Mouse (Mus musculus): ENCODE results near the gene Tnfsf8. TPM values are rescaled to one million over a fixed set of nuclear protein-coding genes. Genes with fewer than 3 reads are reported as not detected.

Gene Tnfsf8
- polyA plus RNA-seq, 1 experiment: 0.03 TPM

GRCm38 (mm10) chr4:63823136-63823535 is 38.0 kb downstream of the Tnfsf8 start:
- H3K4me3 ChIP-seq (replicated peaks; ENCODE audit: insufficient read depth, low read depth, low read length): no peak overlapping the region
- TF ChIP-seq POLR2A (IDR thresholded peaks at IDR 0.05; ENCODE audit: borderline replicate concordance, insufficient read depth, low read length) (no peak), CTCF (IDR thresholded peaks at IDR 0.05; ENCODE audit: borderline replicate concordance, insufficient read depth, low read depth, low read length) (no peak)
- no peaks in the 10 kb centered on the region for H3K4me1 ChIP-seq (ENCODE audit: control insufficient read depth, insufficient read depth, low read length)
- 79% methylated on average over 4 of the region's 4 CpGs for WGBS
- H3K27ac ChIP-seq (ENCODE audit: insufficient read depth, low read length): no peak overlapping the region
- no peak for DNase-seq
- no peaks in the 10 kb centered on the region for H3K27me3 ChIP-seq (ENCODE audit: control insufficient read depth, insufficient read depth, low read length)

- Histone ChIP-seq H3K27ac (ENCODE audit: insufficient read depth, low read length) (no peak overlapping the region), H3K4me1 (ENCODE audit: control insufficient read depth, insufficient read depth, low read length) (no peaks in the 10 kb centered on the region), H3K4me3 (replicated peaks; ENCODE audit: insufficient read depth, low read depth, low read length) (no peak overlapping the region), H3K27me3 (ENCODE audit: control insufficient read depth, insufficient read depth, low read length) (no peaks in the 10 kb centered on the region)
- TF ChIP-seq POLR2A (IDR thresholded peaks at IDR 0.05; ENCODE audit: borderline replicate concordance, insufficient read depth, low read length) (no peak), CTCF (IDR thresholded peaks at IDR 0.05; ENCODE audit: borderline replicate concordance, insufficient read depth, low read depth, low read length) (no peak)
- DNase-seq: no peak
Measured at GRCm38 (mm10) chr4:63817505-63817904, 43.6 kb downstream of the Tnfsf8 start.

DNA sequence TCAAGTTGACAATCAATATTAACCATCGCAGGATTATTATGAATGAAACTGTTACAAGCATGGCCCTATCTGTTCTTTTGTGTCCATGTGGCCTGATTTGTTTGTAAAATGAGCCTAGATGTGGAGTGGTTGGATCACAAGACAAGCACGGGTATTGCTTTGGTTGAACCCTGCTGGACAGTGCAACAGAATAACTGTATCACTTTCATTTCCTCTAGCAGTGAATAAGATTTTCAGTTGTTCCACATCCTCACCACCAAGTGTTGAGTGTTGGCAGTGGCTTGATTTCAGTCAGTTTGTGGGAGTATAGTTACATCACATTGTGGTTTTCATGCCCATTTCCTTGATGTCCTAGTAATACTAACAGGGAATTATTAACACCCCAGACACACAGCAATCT is 45.5 kb downstream of the Tnfsf8 start:
- Histone ChIP-seq H3K4me3 (replicated peaks; ENCODE audit: insufficient read depth, low read depth, low read length) (no peak overlapping the region), H3K27me3 (ENCODE audit: control insufficient read depth, insufficient read depth, low read length) (no peaks in the 10 kb centered on the region), H3K4me1 (ENCODE audit: control insufficient read depth, insufficient read depth, low read length) (no peaks in the 10 kb centered on the region), H3K27ac (ENCODE audit: insufficient read depth, low read length) (no peak overlapping the region)
- 95% methylated on average over 2 of the region's 2 CpGs for WGBS
- no peak for TF ChIP-seq POLR2A (IDR thresholded peaks at IDR 0.05; ENCODE audit: borderline replicate concordance, insufficient read depth, low read length)
- no peak for TF ChIP-seq CTCF (IDR thresholded peaks at IDR 0.05; ENCODE audit: borderline replicate concordance, insufficient read depth, low read depth, low read length)
- no peak for DNase-seq

- WGBS: 71% methylated on average over 1 of the region's 1 CpGs
- Histone ChIP-seq H3K27ac (ENCODE audit: insufficient read depth, low read length) (no peak overlapping the region), H3K4me3 (replicated peaks; ENCODE audit: insufficient read depth, low read depth, low read length) (no peak overlapping the region), H3K4me1 (ENCODE audit: control insufficient read depth, insufficient read depth, low read length) (no peaks in the 10 kb centered on the region), H3K27me3 (ENCODE audit: control insufficient read depth, insufficient read depth, low read length) (no peaks in the 10 kb centered on the region)
- TF ChIP-seq POLR2A (IDR thresholded peaks at IDR 0.05; ENCODE audit: borderline replicate concordance, insufficient read depth, low read length) (no peak), CTCF (IDR thresholded peaks at IDR 0.05; ENCODE audit: borderline replicate concordance, insufficient read depth, low read depth, low read length) (no peak)
- no peak for DNase-seq
Measured at GRCm38 (mm10) chr4:63798083-63798482, 63.1 kb downstream of the Tnfsf8 start.

GRCm38 (mm10) chr4:63796527-63796926 is 64.6 kb downstream of the Tnfsf8 start:
- no peak for DNase-seq
- no peak overlapping the region for H3K4me3 ChIP-seq (replicated peaks; ENCODE audit: insufficient read depth, low read depth, low read length)
- WGBS: 93% methylated on average over 1 of the region's 1 CpGs

DNA sequence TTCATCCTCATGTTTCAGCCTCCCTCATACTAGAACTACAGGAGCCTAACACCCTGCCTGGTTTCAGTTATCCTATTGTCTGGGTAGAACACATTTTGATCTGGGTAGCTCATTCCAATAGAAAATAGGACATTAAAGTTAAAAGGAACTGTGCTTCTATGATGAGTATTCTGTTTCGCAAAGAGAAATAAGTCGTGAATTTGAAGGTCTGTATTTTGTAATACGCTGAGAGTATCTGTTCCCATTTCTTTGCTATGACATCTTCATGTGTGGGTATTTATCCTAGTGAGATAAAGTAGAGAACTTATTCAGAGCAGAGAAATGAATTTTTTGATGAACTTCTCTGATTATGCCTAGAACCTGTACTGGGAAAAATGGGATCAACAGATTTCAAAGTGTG is 68.8 kb downstream of the Tnfsf8 start:
- Histone ChIP-seq H3K27me3 (ENCODE audit: control insufficient read depth, insufficient read depth, low read length) (no peaks in the 10 kb centered on the region), H3K4me3 (replicated peaks; ENCODE audit: insufficient read depth, low read depth, low read length) (no peak overlapping the region), H3K4me1 (ENCODE audit: control insufficient read depth, insufficient read depth, low read length) (no peaks in the 10 kb centered on the region), H3K27ac (ENCODE audit: insufficient read depth, low read length) (no peak overlapping the region)
- DNase-seq: no peak
- no peak for TF ChIP-seq CTCF (IDR thresholded peaks at IDR 0.05; ENCODE audit: borderline replicate concordance, insufficient read depth, low read depth, low read length)
- TF ChIP-seq POLR2A (IDR thresholded peaks at IDR 0.05; ENCODE audit: borderline replicate concordance, insufficient read depth, low read length): no peak
- 99% methylated on average over 3 of the region's 3 CpGs for WGBS

More at GRCm38 (mm10) chr4:63796527-63796926, 64.6 kb downstream of the Tnfsf8 start:
- Histone ChIP-seq H3K4me1 (ENCODE audit: control insufficient read depth, insufficient read depth, low read length) (no peaks in the 10 kb centered on the region), H3K27me3 (ENCODE audit: control insufficient read depth, insufficient read depth, low read length) (no peaks in the 10 kb centered on the region), H3K27ac (ENCODE audit: insufficient read depth, low read length) (no peak overlapping the region)
- no peak for TF ChIP-seq POLR2A (IDR thresholded peaks at IDR 0.05; ENCODE audit: borderline replicate concordance, insufficient read depth, low read length)

GRCm38 (mm10) chr4:63785466-63785865 is 75.7 kb downstream of the Tnfsf8 start:
- no peak for DNase-seq
- Histone ChIP-seq H3K27ac (ENCODE audit: insufficient read depth, low read length) (no peak overlapping the region), H3K4me3 (replicated peaks; ENCODE audit: insufficient read depth, low read depth, low read length) (no peak overlapping the region), H3K4me1 (ENCODE audit: control insufficient read depth, insufficient read depth, low read length) (no peaks in the 10 kb centered on the region), H3K27me3 (ENCODE audit: control insufficient read depth, insufficient read depth, low read length) (no peaks in the 10 kb centered on the region)
- no peak for TF ChIP-seq POLR2A (IDR thresholded peaks at IDR 0.05; ENCODE audit: borderline replicate concordance, insufficient read depth, low read length)
- TF ChIP-seq CTCF (IDR thresholded peaks at IDR 0.05; ENCODE audit: borderline replicate concordance, insufficient read depth, low read depth, low read length): no peak
- 84% methylated on average over 2 of the region's 2 CpGs for WGBS

GRCm38 (mm10) chr4:63783826-63784225 is 77.3 kb downstream of the Tnfsf8 start:
- Histone ChIP-seq H3K27me3 (ENCODE audit: control insufficient read depth, insufficient read depth, low read length) (no peaks in the 10 kb centered on the region), H3K27ac (ENCODE audit: insufficient read depth, low read length) (no peak overlapping the region), H3K4me1 (ENCODE audit: control insufficient read depth, insufficient read depth, low read length) (no peaks in the 10 kb centered on the region), H3K4me3 (replicated peaks; ENCODE audit: insufficient read depth, low read depth, low read length) (no peak overlapping the region)
- no peak for TF ChIP-seq CTCF (IDR thresholded peaks at IDR 0.05; ENCODE audit: borderline replicate concordance, insufficient read depth, low read depth, low read length)
- TF ChIP-seq POLR2A (IDR thresholded peaks at IDR 0.05; ENCODE audit: borderline replicate concordance, insufficient read depth, low read length): no peak
- 43% methylated on average over 5 of the region's 5 CpGs for WGBS
- no peak for DNase-seq

Data from cerebellum, adult 2 months (tissue).